Mouse (Mus musculus) cortical plate, adult 2 months (tissue): Measurements from ENCODE around the gene Nr1d2.

Experiments used
- CTCF ChIP-seq: fragments of 200-500 bp; IDR thresholded peaks from 2 replicates; pipeline ENCODE4 v1.5.1; 2011; ENCODE audit warnings: mild to moderate bottlenecking, control low read depth, low read length; ENCODE audit not compliant: insufficient read depth; ENCODE audit errors: extremely low read depth
- POLR2A ChIP-seq: fragments of 200-500 bp; IDR thresholded peaks from 2 replicates; pipeline ENCODE4 v1.6.1; 2011; ENCODE audit warnings: mild to moderate bottlenecking, low read length, control low read depth; ENCODE audit not compliant: insufficient read depth; ENCODE audit errors: extremely low read depth

- no peak for TF ChIP-seq POLR2A
- TF ChIP-seq CTCF, result no peak
Observed at GRCm38 (mm10) chr14:18221977-18222376, 16.9 kb downstream of the Nr1d2 start.
